Mouse (Mus musculus) effector memory CD4-positive, alpha-beta T cell, adult 7 months (primary cell): ENCODE data around the gene Fam3b. TPM values are rescaled to one million over a fixed set of nuclear protein-coding genes. Genes with fewer than 3 reads are reported as not detected.

Experiments used
- polyA plus RNA-seq: library from polyadenylated mRNA; unstranded; fragments of 100-300 nt; shearing (Covaris generic); gene quantifications from one replicate; pipeline ENCODE4 v1.2.1, GENCODE M21; 2017

Gene Fam3b
- 1.9 TPM for polyA plus RNA-seq

GRCm38 (mm10) chr16:97514099-97514940 lies at the start of gene Fam3b:
Fam3b (minus strand) TSS chr16:97514816.

GRCm38 (mm10) chr16:97462481-97463181 lies 52.0 kb downstream of the Fam3b start, which contains the start of gene Mx1:
Mx1 (minus strand) TSS chr16:97462907.

Other genes with a start within 250 kb of the Fam3b start
- gene Bace2, start 158.1 kb downstream of the Fam3b start, polyA plus RNA-seq, result 2.6 TPM
- gene Mx1, start 51.9 kb downstream of the Fam3b start, polyA plus RNA-seq, result 5.1 TPM
- gene Tmprss2, start 96.4 kb upstream of the Fam3b start, polyA plus RNA-seq, result not detected
- gene Ripk4, start 249.0 kb upstream of the Fam3b start, polyA plus RNA-seq, result 0.94 TPM